ENCODE assay signal across 19 mouse cellular contexts in genomic region chr1:184691240-184691639, GRCm38 (mm10).
"Had no signal": no experiment of that assay in that cellular context is flagged by ENCODE, and none has a peak within 500 bp of the region (broad histone marks: within the 10 kb centered on the region; RNA-seq: fewer than 3 reads in every experiment).

No protein-coding gene starts in this region.

- DNase-seq: kidney, adult 2 months; kidney, postnatal 25 days; left cerebral cortex, postnatal 4 days; liver, postnatal 0 days; lung, embryonic 14.5 days; right cerebral cortex, adult 18-20 months; right cerebral cortex, postnatal 14 days; right cerebral cortex, postnatal 4 days; thymus, postnatal 4 days had no signal

- H3K9me3 ChIP-seq: limb, embryonic 12.5 days; limb, embryonic 15.5 days; midbrain, embryonic 13.5 days had no signal

- H3K27ac ChIP-seq: kidney, postnatal 0 days; limb, embryonic 12.5 days; limb, embryonic 15.5 days; liver, embryonic 14.5 days; macrophage; midbrain, embryonic 13.5 days; stomach, postnatal 0 days had no signal

- H3K36me3 ChIP-seq: limb, embryonic 12.5 days; limb, embryonic 15.5 days; midbrain, embryonic 13.5 days had no signal

- H3K4me1 ChIP-seq: limb, embryonic 12.5 days; limb, embryonic 15.5 days; midbrain, embryonic 13.5 days had no signal

- H3K9ac ChIP-seq: limb, embryonic 12.5 days; limb, embryonic 15.5 days; liver, embryonic 14.5 days; liver, postnatal 0 days; lung, embryonic 14.5 days; midbrain, embryonic 13.5 days had no signal

- ATAC-seq: liver, postnatal 0 days; lung, postnatal 0 days; midbrain, embryonic 13.5 days; midbrain, embryonic 16.5 days had no signal

- H3K4me3 ChIP-seq: limb, embryonic 12.5 days; limb, embryonic 15.5 days; midbrain, embryonic 13.5 days had no signal

- H3K27me3 ChIP-seq: midbrain, embryonic 13.5 days had no signal

- H3K4me2 ChIP-seq: limb, embryonic 12.5 days; limb, embryonic 15.5 days; liver, embryonic 11.5 days; lung, embryonic 14.5 days; midbrain, embryonic 13.5 days had no signal
